Mouse (Mus musculus) CH12.LX (cell line): ENCODE data around the gene Rasgrp3.

Experiments
- CTCF ChIP-seq, 2 experiments: IDR thresholded peaks in 1 of 2; conservative IDR thresholded peaks in 1 of 2; 2 replicates each; pipeline ENCODE4 v1.5.1; 2011 to 2012; ENCODE audit warnings: low read depth in 2 of 2, low read length in 2 of 2, improper control_type of control experiment in 1 of 2, inconsistent platforms in 1 of 2, mild to moderate bottlenecking in 1 of 2, moderate library complexity in 1 of 2
- ZKSCAN1 ChIP-seq: IDR thresholded peaks from 2 replicates; pipeline ENCODE4 v1.6.1; 2012; ENCODE audit warnings: low read depth, inconsistent platforms, low read length, improper control_type of control experiment, borderline replicate concordance

GRCm38 (mm10) chr17:75551512-75552400 is 116.1 kb downstream of the Rasgrp3 start, which contains the start of gene Fam98a:
- peak in 1 of 2 experiments; percentile 52; a peak in 2 of 4 replicates for TF ChIP-seq CTCF (conservative IDR thresholded peaks at IDR 0.05 in 1 of 2, IDR thresholded peaks at IDR 0.05 in 1 of 2; ENCODE audit: low read depth in 2 of 2, low read length in 2 of 2)
- TF ChIP-seq ZKSCAN1: no peak
